Mouse (Mus musculus): ENCODE measurements around the gene Sap25. TPM values are rescaled to one million over a fixed set of nuclear protein-coding genes. Genes with fewer than 3 reads are reported as not detected.

The Sap25 gene
- total and polyA plus RNA-seq, 2 experiments from 2014 or later = 3.7 to 5.2 TPM

GRCm38 (mm10) chr5:137690531-137690930, 49.4 kb downstream of the Sap25 start:
- 62% methylated on average over 9 of the region's 9 CpGs for WGBS
- H3K4me1 ChIP-seq (ENCODE audit: insufficient read depth, low read length) = no peaks in the 10 kb centered on the region
- H3K4me3 ChIP-seq (ENCODE audit: low read length) = no peak overlapping the region
- no peaks in the 10 kb centered on the region for H3K27me3 ChIP-seq (ENCODE audit: insufficient read depth, low read length)
- TF ChIP-seq CTCF (IDR thresholded peaks at IDR 0.05; ENCODE audit: low read depth) = no peak
- H3K36me3 ChIP-seq (ENCODE audit: insufficient read depth, low read length) = no peaks in the 10 kb centered on the region
- H3K4me2 ChIP-seq (ENCODE audit: low read depth, low read length) = no peak overlapping the region
- H3K27ac ChIP-seq = no peak overlapping the region
- no peaks in the 10 kb centered on the region for H3K9me3 ChIP-seq (ENCODE audit: low read length)
- DNase-seq (ENCODE audit: low spot score) (no peak), ATAC-seq (no peak)
- H3K9ac ChIP-seq (replicated peaks; ENCODE audit: low read length) = no peak overlapping the region

DNA sequence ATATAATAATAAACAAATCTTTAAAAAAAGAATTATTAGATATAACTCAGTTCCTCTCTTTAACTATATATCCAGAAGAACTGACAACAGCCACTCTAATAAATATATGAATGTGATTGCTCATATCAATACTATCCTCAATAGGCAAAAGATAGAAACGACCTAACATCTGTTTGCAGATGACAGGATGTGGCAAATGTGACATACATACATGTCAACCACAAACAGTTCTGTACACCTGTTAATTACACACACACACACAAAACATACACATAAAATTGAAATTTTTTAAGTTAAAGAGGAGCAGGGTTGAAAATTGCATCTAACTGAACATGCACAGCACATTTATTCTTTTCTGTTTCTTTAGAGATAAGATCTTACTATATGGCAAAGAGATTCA, 50.7 kb downstream of the Sap25 start:
- Histone ChIP-seq H3K4me1 (ENCODE audit: insufficient read depth, low read length) (no peaks in the 10 kb centered on the region), H3K27ac (no peak overlapping the region), H3K9ac (replicated peaks; ENCODE audit: low read length) (no peak overlapping the region), H3K4me3 (ENCODE audit: low read length) (no peak overlapping the region), H3K36me3 (ENCODE audit: insufficient read depth, low read length) (no peaks in the 10 kb centered on the region), H3K4me2 (ENCODE audit: low read depth, low read length) (no peak overlapping the region), H3K27me3 (ENCODE audit: insufficient read depth, low read length) (no peaks in the 10 kb centered on the region), H3K9me3 (ENCODE audit: low read length) (no peaks in the 10 kb centered on the region)
- no peak for ATAC-seq
- 74% methylated on average over 1 of the region's 1 CpGs for WGBS
- TF ChIP-seq CTCF (IDR thresholded peaks at IDR 0.05; ENCODE audit: low read depth) = no peak
- no peak for DNase-seq (ENCODE audit: low spot score)

Other genes with a start within 250 kb of the Sap25 start
- 0.43 and 1.6 TPM in 2 replicates for gene Zan, start 164.3 kb upstream of the Sap25 start, total RNA-seq (2014; rRNA removed)
- gene Zan, start 164.3 kb upstream of the Sap25 start, polyA plus RNA-seq (2015; fragmentation: Nextera tagmentation; extraction: Ambion mirVana) = 0.15 and 0.25 TPM in 2 replicates
- 62.1 and 83.5 TPM in 2 replicates for gene Pop7, start 138.8 kb upstream of the Sap25 start, total RNA-seq (2014; rRNA removed)
- 82.2 and 85.3 TPM in 2 replicates for gene Pop7, start 138.8 kb upstream of the Sap25 start, polyA plus RNA-seq (2015; fragmentation: Nextera tagmentation; extraction: Ambion mirVana)
- 20.3 and 21.4 TPM in 2 replicates for gene Gigyf1, start 122.8 kb upstream of the Sap25 start, total RNA-seq (2014; rRNA removed)
- 15.1 and 16.2 TPM in 2 replicates for gene Gigyf1, start 122.8 kb upstream of the Sap25 start, polyA plus RNA-seq (2015; fragmentation: Nextera tagmentation; extraction: Ambion mirVana)
- gene Epo, start 108.1 kb upstream of the Sap25 start, total RNA-seq (2014; rRNA removed) = not detected in 2 replicates
- gene Epo, start 108.1 kb upstream of the Sap25 start, polyA plus RNA-seq (2015; fragmentation: Nextera tagmentation; extraction: Ambion mirVana) = not detected in 2 replicates
- gene Gnb2, start 107.8 kb upstream of the Sap25 start, total RNA-seq (2014; rRNA removed) = 1,135 and 1,251 TPM in 2 replicates
- 570 and 592 TPM in 2 replicates for gene Gnb2, start 107.8 kb upstream of the Sap25 start, polyA plus RNA-seq (2015; fragmentation: Nextera tagmentation; extraction: Ambion mirVana)
- 192 and 253 TPM in 2 replicates for gene Actl6b, start 87.8 kb upstream of the Sap25 start, total RNA-seq (2014; rRNA removed)
- gene Actl6b, start 87.8 kb upstream of the Sap25 start, polyA plus RNA-seq (2015; fragmentation: Nextera tagmentation; extraction: Ambion mirVana) = 204 and 207 TPM in 2 replicates
- 11.1 and 24.2 TPM in 2 replicates for gene Tfr2, start 71.5 kb upstream of the Sap25 start, total RNA-seq (2014; rRNA removed)
- 13.5 and 13.7 TPM in 2 replicates for gene Tfr2, start 71.5 kb upstream of the Sap25 start, polyA plus RNA-seq (2015; fragmentation: Nextera tagmentation; extraction: Ambion mirVana)
- gene Mospd3, start 40.3 kb upstream of the Sap25 start, total RNA-seq (2014; rRNA removed) = 10.9 and 13.3 TPM in 2 replicates
- gene Mospd3, start 40.3 kb upstream of the Sap25 start, polyA plus RNA-seq (2015; fragmentation: Nextera tagmentation; extraction: Ambion mirVana) = 57.3 and 66.7 TPM in 2 replicates
- 22.3 and 26.2 TPM in 2 replicates for gene Pcolce, start 27.6 kb upstream of the Sap25 start, total RNA-seq (2014; rRNA removed)
- gene Pcolce, start 27.6 kb upstream of the Sap25 start, polyA plus RNA-seq (2015; fragmentation: Nextera tagmentation; extraction: Ambion mirVana) = 21.5 and 22.0 TPM in 2 replicates
- 0.25 and 0.26 TPM in 2 replicates for gene Fbxo24, start 12.3 kb upstream of the Sap25 start, total RNA-seq (2014; rRNA removed)
- gene Fbxo24, start 12.3 kb upstream of the Sap25 start, polyA plus RNA-seq (2015; fragmentation: Nextera tagmentation; extraction: Ambion mirVana) = 0.18 TPM in 1 of 2 replicates, not detected in the other
- 9.6 and 10.4 TPM in 2 replicates for gene Lrch4, start 12.2 kb upstream of the Sap25 start, total RNA-seq (2014; rRNA removed)
- 12.3 and 14.6 TPM in 2 replicates for gene Lrch4, start 12.2 kb upstream of the Sap25 start, polyA plus RNA-seq (2015; fragmentation: Nextera tagmentation; extraction: Ambion mirVana)
- 3.4 and 4.1 TPM in 2 replicates for gene Gm20605, start 12.2 kb upstream of the Sap25 start, total RNA-seq (2014; rRNA removed)
- 4.1 and 5.3 TPM in 2 replicates for gene Gm20605, start 12.2 kb upstream of the Sap25 start, polyA plus RNA-seq (2015; fragmentation: Nextera tagmentation; extraction: Ambion mirVana)
- gene Irs3, start 4.4 kb downstream of the Sap25 start, total RNA-seq (2014; rRNA removed) = 0.40 and 1.4 TPM in 2 replicates
- 0.36 and 0.39 TPM in 2 replicates for gene Irs3, start 4.4 kb downstream of the Sap25 start, polyA plus RNA-seq (2015; fragmentation: Nextera tagmentation; extraction: Ambion mirVana)
- 18.7 and 27.0 TPM in 2 replicates for gene Agfg2, start 43.4 kb downstream of the Sap25 start, total RNA-seq (2014; rRNA removed)
- gene Agfg2, start 43.4 kb downstream of the Sap25 start, polyA plus RNA-seq (2015; fragmentation: Nextera tagmentation; extraction: Ambion mirVana) = 16.4 and 17.5 TPM in 2 replicates
- 192 and 215 TPM in 2 replicates for gene Nyap1, start 100.3 kb downstream of the Sap25 start, total RNA-seq (2014; rRNA removed)
- 30.0 and 33.2 TPM in 2 replicates for gene Nyap1, start 100.3 kb downstream of the Sap25 start, polyA plus RNA-seq (2015; fragmentation: Nextera tagmentation; extraction: Ambion mirVana)
- 383 and 444 TPM in 2 replicates for gene Tsc22d4, start 104.4 kb downstream of the Sap25 start, total RNA-seq (2014; rRNA removed)
- gene Tsc22d4, start 104.4 kb downstream of the Sap25 start, polyA plus RNA-seq (2015; fragmentation: Nextera tagmentation; extraction: Ambion mirVana) = 251 and 270 TPM in 2 replicates
- 52.8 and 67.0 TPM in 2 replicates for gene Ppp1r35, start 137.5 kb downstream of the Sap25 start, total RNA-seq (2014; rRNA removed)
- gene Ppp1r35, start 137.5 kb downstream of the Sap25 start, polyA plus RNA-seq (2015; fragmentation: Nextera tagmentation; extraction: Ambion mirVana) = 35.5 and 37.1 TPM in 2 replicates
- gene Mepce, start 146.3 kb downstream of the Sap25 start, total RNA-seq (2014; rRNA removed) = 40.3 and 49.2 TPM in 2 replicates
- 16.8 and 17.1 TPM in 2 replicates for gene Mepce, start 146.3 kb downstream of the Sap25 start, polyA plus RNA-seq (2015; fragmentation: Nextera tagmentation; extraction: Ambion mirVana)
- gene Zcwpw1, start 146.5 kb downstream of the Sap25 start, total RNA-seq (2014; rRNA removed) = 3.8 and 4.9 TPM in 2 replicates
- 11.4 TPM in 2 replicates for gene Zcwpw1, start 146.5 kb downstream of the Sap25 start, polyA plus RNA-seq (2015; fragmentation: Nextera tagmentation; extraction: Ambion mirVana)
- 0.07 and 0.47 TPM in 2 replicates for gene Pilra, start 194.9 kb downstream of the Sap25 start, total RNA-seq (2014; rRNA removed)
- gene Pilra, start 194.9 kb downstream of the Sap25 start, polyA plus RNA-seq (2015; fragmentation: Nextera tagmentation; extraction: Ambion mirVana) = 0.43 and 0.46 TPM in 2 replicates
- not detected in 2 replicates for gene Pilrb1, start 216.8 kb downstream of the Sap25 start, total RNA-seq (2014; rRNA removed)
- not detected in 2 replicates for gene Pilrb1, start 216.8 kb downstream of the Sap25 start, polyA plus RNA-seq (2015; fragmentation: Nextera tagmentation; extraction: Ambion mirVana)
- gene Pilrb2, start 230.5 kb downstream of the Sap25 start, total RNA-seq (2014; rRNA removed) = not detected in 2 replicates
- gene Pilrb2, start 230.5 kb downstream of the Sap25 start, polyA plus RNA-seq (2015; fragmentation: Nextera tagmentation; extraction: Ambion mirVana) = not detected in 2 replicates